Mouse (Mus musculus) CD4-positive, CD25-positive, alpha-beta regulatory T cell, adult 2 months (primary cell): ENCODE results near the gene Med12l.
A peak's percentile ranks its signal among the peaks of the same experiment; 100 is the strongest.

Source experiments
- DNase-seq: peaks from one replicate; pipeline ENCODE4 v3.0.0-alpha.2; 2012; ENCODE audit warnings: low read depth, low spot score

Gene Med12l

GRCm38 (mm10) chr3:59228730-59229551, 223.3 kb downstream of the Med12l start:
- peak; percentile 40 for DNase-seq

- DNase-seq = no peak
Measured at GRCm38 (mm10) chr3:59230912-59231311, 225.3 kb downstream of the Med12l start.

DNA sequence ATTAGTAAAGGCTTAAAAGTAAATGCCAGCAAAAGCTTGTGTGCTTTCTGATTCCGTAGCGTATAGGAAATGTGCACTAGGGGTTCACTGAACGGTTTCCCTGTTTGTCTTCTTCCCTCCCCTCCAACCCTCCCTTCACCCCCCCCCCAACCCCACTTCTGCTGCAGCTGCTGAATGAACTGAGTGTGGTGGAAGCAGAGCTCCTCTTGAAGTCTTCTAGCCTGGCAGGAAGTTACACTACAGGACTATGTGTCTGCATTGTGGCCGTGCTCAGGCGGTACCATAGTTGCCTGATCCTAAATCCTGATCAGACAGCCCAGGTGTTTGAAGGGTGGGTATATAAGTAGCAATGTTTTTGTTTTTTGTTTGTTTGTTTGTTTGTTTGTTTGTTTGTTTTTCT, 229.3 kb downstream of the Med12l start:
- peak; percentile 59 for DNase-seq

- DNase-seq = no peak
Measured at GRCm38 (mm10) chr3:59243384-59243783, 237.8 kb downstream of the Med12l start.

GRCm38 (mm10) chr3:59248031-59248430, 242.4 kb downstream of the Med12l start:
- DNase-seq = no peak

DNA sequence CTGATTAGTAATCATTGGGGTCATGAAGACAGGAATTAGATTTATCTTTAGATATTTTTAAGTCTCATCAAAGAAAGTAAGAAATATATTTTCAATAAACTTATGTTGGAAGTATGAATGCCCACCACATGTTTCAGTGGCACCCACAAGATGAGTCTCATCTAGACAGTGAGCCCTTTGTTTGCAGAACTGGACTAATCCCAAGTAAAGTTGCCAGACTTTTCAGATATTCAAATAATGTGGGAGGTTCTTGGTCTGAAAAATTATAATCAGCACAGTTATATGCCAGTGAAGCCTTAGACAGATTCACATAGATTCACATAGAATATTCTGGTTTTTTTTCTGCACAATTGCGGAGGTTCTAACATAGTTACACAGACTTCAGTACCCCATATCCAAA, 244.8 kb downstream of the Med12l start:
- no peak for DNase-seq

GRCm38 (mm10) chr3:59257740-59258664, 252.4 kb downstream of the Med12l start:
- DNase-seq = peak; percentile 49

DNA sequence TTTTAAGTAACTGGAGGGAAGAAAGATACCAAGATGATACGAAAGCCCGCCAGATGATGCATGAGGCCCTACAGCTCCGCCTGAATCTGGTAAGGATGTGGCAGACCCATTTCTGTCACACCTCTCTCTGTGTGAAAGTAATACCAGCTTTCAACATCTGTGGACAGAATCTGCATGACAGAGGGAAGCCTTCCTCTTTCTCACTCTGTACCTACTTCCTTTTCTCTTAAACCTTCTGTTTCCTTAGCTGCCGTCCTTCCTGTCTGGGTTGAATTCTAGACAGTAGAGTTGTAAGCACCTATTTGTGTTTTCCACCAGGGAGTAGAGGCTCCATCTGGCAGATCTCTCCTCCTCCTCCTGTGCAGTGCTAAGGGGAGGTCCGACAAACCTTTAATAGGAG, 255.1 kb downstream of the Med12l start:
- peak; percentile 66 for DNase-seq

DNA sequence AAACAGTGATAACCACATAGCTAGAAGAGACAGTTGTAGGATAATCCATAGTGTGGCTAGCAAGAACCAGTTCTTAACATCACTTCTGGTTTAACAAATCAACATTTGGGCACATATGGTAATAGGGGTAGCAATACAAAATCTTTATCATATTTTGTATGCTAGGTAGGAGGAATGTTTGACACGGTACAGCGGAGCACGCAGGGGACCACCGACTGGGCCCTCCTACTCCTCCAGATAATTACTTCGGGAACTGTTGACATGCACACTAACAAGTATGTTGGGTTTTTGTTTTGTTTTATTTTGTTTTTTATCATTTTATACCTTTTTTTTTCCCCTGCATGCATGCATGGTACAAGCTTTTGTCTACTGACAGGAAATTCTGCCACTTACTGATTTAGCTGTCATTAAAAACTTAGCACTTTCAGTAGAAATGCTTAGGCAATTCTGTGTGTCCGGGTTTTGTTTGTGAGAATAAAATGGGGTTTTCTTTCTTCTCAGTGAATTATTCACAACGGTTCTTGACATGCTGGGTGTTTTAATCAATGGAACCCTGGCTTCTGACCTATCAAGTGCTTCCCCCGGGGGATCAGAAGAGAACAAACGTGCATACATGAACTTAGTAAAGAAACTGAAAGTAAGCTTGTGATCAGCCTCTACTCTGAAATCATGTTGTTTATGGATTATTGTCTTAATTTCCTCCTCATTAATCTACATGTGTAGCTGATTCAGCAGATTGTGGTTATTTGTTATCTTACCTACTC, 256.3 kb downstream of the Med12l start:
- DNase-seq = peak; percentile 57

DNA sequence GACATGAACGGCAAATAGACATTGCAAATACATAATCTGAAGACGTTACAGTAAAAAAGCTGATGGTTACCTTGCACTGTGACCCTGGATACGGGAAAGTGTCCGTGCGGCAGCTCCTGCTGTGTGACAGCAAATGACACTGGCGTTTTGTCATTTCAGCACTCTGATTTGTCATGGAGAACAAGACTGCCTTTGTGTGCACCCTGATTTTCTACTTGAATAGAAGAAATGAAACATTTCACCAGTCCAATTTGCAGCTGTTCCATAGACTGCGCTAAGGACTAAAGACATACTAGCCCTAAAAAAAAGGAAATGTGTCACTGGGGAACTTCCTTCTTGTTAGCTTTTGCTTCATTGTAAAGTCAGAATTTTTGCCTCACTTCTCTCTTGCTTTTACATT, 257.1 kb downstream of the Med12l start, which contains the start of gene P2ry12:
P2ry12 (minus strand) TSS at position 168 of the 400 bp plus-strand sequence.
- peak; percentile 15 for DNase-seq

- no peak for DNase-seq
Measured at GRCm38 (mm10) chr3:59263417-59263816, 257.8 kb downstream of the Med12l start.

- DNase-seq = peak; percentile 29
Measured at GRCm38 (mm10) chr3:59263988-59264387, 258.4 kb downstream of the Med12l start.

GRCm38 (mm10) chr3:59270811-59271210, 265.2 kb downstream of the Med12l start:
- DNase-seq = no peak

DNA sequence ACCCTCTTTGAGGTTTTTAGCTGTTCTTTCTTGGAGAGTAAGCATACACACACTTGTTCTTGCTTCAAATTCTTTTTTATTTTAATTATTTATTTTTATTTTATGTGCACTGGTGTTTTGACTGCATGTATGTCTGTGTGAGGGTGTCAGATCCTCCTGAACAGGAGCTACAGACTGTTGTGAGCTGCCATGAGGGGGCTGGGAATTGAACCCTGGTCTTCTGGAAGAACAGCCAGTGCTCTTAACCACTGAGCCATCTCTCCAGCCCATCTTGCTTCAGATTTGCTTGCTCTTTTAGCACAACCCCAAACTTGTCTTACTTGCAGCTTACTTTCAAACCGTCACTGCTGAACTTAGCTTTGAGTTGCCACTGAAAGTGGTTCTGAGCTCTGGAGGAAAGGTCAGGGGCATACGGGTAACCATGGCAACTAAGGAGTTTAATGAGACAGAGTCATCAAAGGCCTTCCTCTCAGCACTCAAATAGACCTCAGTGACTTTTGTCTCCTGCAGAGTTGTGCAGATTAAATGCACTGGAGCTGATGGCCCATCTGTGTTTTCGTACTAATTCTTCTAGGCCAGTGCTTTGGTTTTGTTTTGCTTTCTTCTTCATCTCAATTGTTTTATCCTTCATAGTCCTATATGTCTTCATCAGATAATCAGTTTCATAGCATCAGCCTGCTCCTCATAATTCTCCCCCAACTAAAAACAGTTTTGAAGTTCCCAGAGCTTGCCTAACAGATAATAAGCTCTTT, 272.1 kb downstream of the Med12l start:
- DNase-seq = peak; percentile 61

- DNase-seq = no peak
Measured at GRCm38 (mm10) chr3:59278254-59278533, 272.6 kb downstream of the Med12l start.

DNA sequence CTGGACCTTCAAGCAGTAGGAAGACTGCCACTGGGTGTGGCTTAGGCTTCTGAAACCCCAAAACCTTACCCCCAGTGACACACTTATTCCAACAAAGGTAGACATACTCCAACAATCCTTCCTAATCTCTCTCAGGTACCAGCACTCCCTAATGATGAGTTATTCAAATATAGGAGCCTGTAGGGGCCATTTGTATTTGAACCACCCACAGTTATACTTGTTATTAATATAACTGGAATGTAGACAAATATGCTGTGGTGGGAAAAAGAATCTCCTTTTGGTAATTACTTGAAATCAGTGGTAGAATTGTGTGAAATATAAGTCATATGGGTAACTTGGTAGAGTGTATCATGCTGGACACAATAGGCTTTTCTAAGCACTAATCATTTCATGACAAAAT, 273.0 kb downstream of the Med12l start:
- no peak for DNase-seq

DNA sequence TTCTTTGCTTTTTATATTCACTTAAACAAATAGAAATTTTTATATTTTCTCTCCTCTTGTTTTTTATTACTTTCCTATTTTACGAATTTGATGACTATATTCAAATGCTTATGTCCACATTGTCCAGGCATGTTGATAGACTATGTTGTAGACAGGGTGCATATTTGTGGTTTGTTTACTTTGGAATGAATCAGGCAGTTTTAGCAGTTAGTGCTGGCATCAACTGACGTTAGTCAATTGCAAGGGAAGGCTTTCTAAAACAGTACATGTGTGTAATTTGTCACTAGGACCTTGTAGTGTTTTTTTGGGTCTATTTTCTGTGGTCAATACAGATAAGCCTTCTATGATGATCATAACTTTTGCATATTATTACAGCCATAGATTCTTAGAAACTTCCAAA, 284.9 kb downstream of the Med12l start:
- DNase-seq = no peak

DNA sequence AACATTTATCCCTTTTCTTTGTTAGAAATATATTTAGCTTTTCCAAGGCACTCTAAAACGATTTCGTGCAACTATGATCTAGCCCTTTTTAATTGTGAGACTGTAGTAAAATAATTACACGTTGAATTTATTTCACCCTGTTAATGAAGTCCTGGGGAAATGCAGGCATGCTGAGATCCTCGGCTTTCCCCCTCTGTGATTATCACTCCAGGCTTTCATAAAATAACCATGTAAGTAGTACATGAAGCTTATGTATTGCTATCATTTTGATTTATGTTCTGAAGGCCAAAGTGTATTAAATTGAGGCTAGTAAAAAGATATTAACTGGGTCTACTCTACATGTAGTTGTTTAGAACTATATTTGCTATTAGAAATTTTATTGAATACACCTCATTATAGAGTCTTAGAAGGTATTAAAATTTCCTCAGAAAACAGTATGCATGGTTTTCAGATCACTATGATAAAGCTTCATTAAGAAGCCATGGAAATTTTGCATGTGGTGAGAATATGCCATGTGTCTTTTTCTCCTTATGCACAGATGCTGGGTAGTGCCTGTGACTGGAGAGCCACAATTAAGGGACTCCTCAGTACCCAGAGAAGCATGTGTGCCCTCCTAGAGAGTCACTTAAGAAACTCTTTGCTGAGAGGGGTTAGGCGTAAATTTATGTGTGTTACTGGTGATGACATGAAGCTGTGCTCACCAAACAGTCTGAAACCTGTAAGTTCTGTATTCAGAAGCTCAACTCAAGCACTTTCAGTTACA, 288.0 kb downstream of the Med12l start:
- DNase-seq = no peak

GRCm38 (mm10) chr3:59295699-59296562, 290.3 kb downstream of the Med12l start:
- peak; percentile 3 for DNase-seq
